In genomic region chr15:62136932-62137594, GRCm38 (mm10) we compare ENCODE assay signal across 8 mouse cellular contexts.
A peak's percentile ranks its signal among the peaks of the same experiment; 100 is the strongest.
DNase-seq lines count a peak whose midpoint lies in the region; ATAC-seq and TF ChIP-seq lines count a peak whose summit lies in the region.

No protein-coding gene starts in this region.

- peak; percentile 28 for DNase-seq in ovary, postnatal 36 days (ENCODE audit: low spot score)
- no peak for DNase-seq in ovary, postnatal 14 days (ENCODE audit: low spot score)
- peak; percentile 73 for DNase-seq in kidney, postnatal 0 days (ENCODE audit: low spot score)
- no peak for DNase-seq in thymus, postnatal 36 days
- no peak for DNase-seq in urinary bladder, adult 2 months (ENCODE audit: low spot score)

- H3K4me1 ChIP-seq in forebrain, embryonic 15.5 days: peaks cover 11% of the 10 kb centered on the region; the same call in 1 of the 2 replicates
- no peaks in the 10 kb centered on the region for H3K4me1 ChIP-seq in forebrain, embryonic 12.5 days
- H3K4me1 ChIP-seq in kidney, postnatal 0 days (replicated peaks; ENCODE audit: insufficient read depth, low read length): peaks cover 22% of the 10 kb centered on the region
- H3K4me1 ChIP-seq in neural tube, embryonic 13.5 days (replicated peaks): peaks cover 17% of the 10 kb centered on the region; the same call in 1 of the 2 replicates

- no peaks in the 10 kb centered on the region for H3K27me3 ChIP-seq in forebrain, embryonic 15.5 days
- H3K27me3 ChIP-seq in forebrain, embryonic 12.5 days: no peaks in the 10 kb centered on the region
- H3K27me3 ChIP-seq in kidney, postnatal 0 days (ENCODE audit: insufficient read depth, low read length): no peaks in the 10 kb centered on the region
- H3K27me3 ChIP-seq in neural tube, embryonic 13.5 days: no peaks in the 10 kb centered on the region

- H3K9ac ChIP-seq in forebrain, embryonic 15.5 days (replicated peaks): no peak overlapping the region
- no peak overlapping the region for H3K9ac ChIP-seq in forebrain, embryonic 12.5 days
- H3K9ac ChIP-seq in kidney, postnatal 0 days (ENCODE audit: low read depth, low read length): no peak overlapping the region
- no peak overlapping the region for H3K9ac ChIP-seq in neural tube, embryonic 13.5 days

- no peak overlapping the region for H3K27ac ChIP-seq in forebrain, embryonic 15.5 days (replicated peaks)
- H3K27ac ChIP-seq in forebrain, embryonic 12.5 days: no peak overlapping the region
- no peak overlapping the region for H3K27ac ChIP-seq in kidney, postnatal 0 days
- no peak overlapping the region for H3K27ac ChIP-seq in neural tube, embryonic 13.5 days (replicated peaks)

- no peak overlapping the region for H3K4me3 ChIP-seq in forebrain, embryonic 15.5 days
- H3K4me3 ChIP-seq in forebrain, embryonic 12.5 days (replicated peaks): no peak overlapping the region
- H3K4me3 ChIP-seq in kidney, postnatal 0 days (replicated peaks; ENCODE audit: low read depth, low read length): no peak overlapping the region
- H3K4me3 ChIP-seq in neural tube, embryonic 13.5 days: no peak overlapping the region

- H3K9me3 ChIP-seq in forebrain, embryonic 15.5 days: no peaks in the 10 kb centered on the region
- no peaks in the 10 kb centered on the region for H3K9me3 ChIP-seq in forebrain, embryonic 12.5 days
- no peaks in the 10 kb centered on the region for H3K9me3 ChIP-seq in kidney, postnatal 0 days (replicated peaks; ENCODE audit: low read length)
- H3K9me3 ChIP-seq in neural tube, embryonic 13.5 days: no peaks in the 10 kb centered on the region

- TF ChIP-seq CTCF in kidney, postnatal 0 days (IDR thresholded peaks at IDR 0.05; ENCODE audit: low read depth): no peak

- H3K36me3 ChIP-seq in forebrain, embryonic 15.5 days: no peaks in the 10 kb centered on the region
- no peaks in the 10 kb centered on the region for H3K36me3 ChIP-seq in forebrain, embryonic 12.5 days (replicated peaks)
- H3K36me3 ChIP-seq in kidney, postnatal 0 days (ENCODE audit: insufficient read depth, low read length): no peaks in the 10 kb centered on the region
- no peaks in the 10 kb centered on the region for H3K36me3 ChIP-seq in neural tube, embryonic 13.5 days

- no peak overlapping the region for H3K4me2 ChIP-seq in forebrain, embryonic 15.5 days (replicated peaks)
- no peak overlapping the region for H3K4me2 ChIP-seq in forebrain, embryonic 12.5 days
- H3K4me2 ChIP-seq in kidney, postnatal 0 days (ENCODE audit: low read length): no peak overlapping the region
- no peak overlapping the region for H3K4me2 ChIP-seq in neural tube, embryonic 13.5 days

- ATAC-seq in forebrain, embryonic 15.5 days (replicated peaks): peak; percentile 59
- no peak for ATAC-seq in forebrain, embryonic 12.5 days (ENCODE audit: low FRiP score)
- ATAC-seq in kidney, postnatal 0 days (replicated peaks; ENCODE audit: low FRiP score, low read depth): no peak
- ATAC-seq in neural tube, embryonic 13.5 days (ENCODE audit: low read depth): peak; percentile 65; the same call in 1 of the 2 replicates

- 50% methylated on average over 14 of the region's 14 CpGs for WGBS in forebrain, embryonic 15.5 days
- 72% methylated on average over 14 of the region's 14 CpGs for WGBS in forebrain, embryonic 12.5 days
- 45% methylated on average over 14 of the region's 14 CpGs for WGBS in kidney, postnatal 0 days
- 57% methylated on average over 14 of the region's 14 CpGs for WGBS in neural tube, embryonic 13.5 days

Comparison
In these comparisons a context has a peak if more than half of its experiments do, and no peak if none do; other contexts are left out.
1. ATAC-seq: peak in forebrain, embryonic 15.5 days (single experiment) and neural tube, embryonic 13.5 days (single experiment); none in forebrain, embryonic 12.5 days (single experiment) and kidney, postnatal 0 days (single experiment).
2. DNase-seq: peak in ovary, postnatal 36 days (single experiment) and kidney, postnatal 0 days (single experiment); none in ovary, postnatal 14 days (single experiment), thymus, postnatal 36 days (0 of 2) and urinary bladder, adult 2 months (single experiment).